Mouse (Mus musculus) lung, adult 2 months (tissue): Measurements from ENCODE around the gene Rufy1.

Source experiments
- CTCF ChIP-seq: fragments of 200-500 bp; IDR thresholded peaks from 2 replicates; pipeline ENCODE4 v1.5.1; 2011; ENCODE audit warnings: mild to moderate bottlenecking, low read length, control low read depth; ENCODE audit not compliant: insufficient read depth
- POLR2A ChIP-seq: fragments of 200-500 bp; IDR thresholded peaks from 2 replicates; pipeline ENCODE4 v1.6.1; 2011; ENCODE audit warnings: low read depth, mild to moderate bottlenecking, control low read depth, low read length, borderline replicate concordance; ENCODE audit errors: extremely low read depth

DNA sequence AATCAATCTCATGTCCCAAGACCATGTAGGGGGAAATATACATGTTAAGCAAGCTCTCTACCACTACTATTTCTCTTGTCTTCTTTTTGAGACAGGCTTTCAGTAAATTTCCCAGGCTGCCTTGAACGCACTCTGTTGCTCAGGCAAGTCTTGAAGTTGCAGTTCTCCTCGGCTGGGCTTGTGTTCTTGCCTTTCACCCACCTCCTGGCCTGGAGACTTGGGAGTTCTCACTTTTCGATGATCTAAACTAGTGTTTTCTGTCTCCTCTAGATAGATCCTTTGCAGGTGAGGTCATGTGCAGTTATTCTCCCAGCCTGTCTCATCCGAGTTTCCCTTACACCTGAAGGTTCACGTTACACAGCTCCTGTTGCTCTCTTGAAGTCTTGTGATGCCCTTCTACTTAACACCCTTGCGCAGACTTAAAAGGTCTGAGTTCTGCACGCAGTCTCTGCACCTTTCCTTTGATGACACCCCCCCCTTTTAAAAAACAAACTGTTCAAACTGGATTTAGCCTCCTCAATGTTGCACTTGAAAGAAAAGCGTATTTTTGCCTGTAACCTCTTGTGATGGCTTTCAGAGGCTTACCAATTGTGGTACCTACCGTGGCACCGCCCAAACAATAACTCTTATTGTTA, 54.7 kb downstream of the Rufy1 start:
- TF ChIP-seq POLR2A, result no peak
- TF ChIP-seq CTCF, result no peak
